In genomic region chr14:8800217-8800616, GRCm38 (mm10) we compare ENCODE assay signal across 7 mouse cellular contexts.
A peak's percentile ranks its signal among the peaks of the same experiment; 100 is the strongest.
DNase-seq lines count a peak whose midpoint lies in the region; ATAC-seq and TF ChIP-seq lines count a peak whose summit lies in the region.
"Not testable (repeated sequence)": the region's sequence is repeated elsewhere in the genome, so short reads cannot be mapped to it uniquely, and the experiment has no call there.

No protein-coding gene starts in this region.

- intact Hi-C loops in left cerebral cortex, adult 2 months (cut with DNase I), result loop anchor here (10.0 kb wide), 1 partner anchor 335 kb away; no protein-coding TSS in a partner anchor

- TF ChIP-seq CTCF in left cerebral cortex, adult 2 months (IDR thresholded peaks at IDR 0.05), result not testable (repeated sequence)

- 0 out of 2 replicates have a peak overlapping the region, but pooled peaks have one; percentile 31 for H3K4me3 ChIP-seq in left cerebral cortex, adult 2 months

- DNase-seq in adrenal gland, adult 8-10 months, result peak; percentile 1
- DNase-seq in cerebellum, postnatal 14 days, result peak; percentile 1 to 15
- peak; percentile 94 for DNase-seq in heart, adult 11 months
- DNase-seq in left cerebral cortex, adult 2 months (ENCODE audit: extremely low spot score in 1 of 2, low spot score in 2 of 2), result not testable (repeated sequence)
- DNase-seq in thymus, postnatal 14 days, result peak; percentile 3

- peak; percentile 46 to 83; a peak in 3 of 4 replicates for ATAC-seq in hematopoietic stem cell, adult 5-6 weeks (replicated peaks in 1 of 2; ENCODE audit: insufficient read depth in 1 of 2, low FRiP score in 2 of 2, low TSS enrichment in 1 of 2, low read depth in 1 of 2, poor library complexity in 2 of 2, severe bottlenecking in 2 of 2)
- ATAC-seq in neutrophil, adult 5-6 weeks (ENCODE audit: extremely low read depth, insufficient number of reproducible peaks, low FRiP score, poor library complexity, severe bottlenecking), result peak; percentile 44; the same call in 1 of the 2 replicates

- not testable (repeated sequence) for H3K27ac ChIP-seq in left cerebral cortex, adult 2 months
